Mouse (Mus musculus) c-Kit-positive CD71-positive TER-119-positive erythroid progenitor cells, embryonic 14.5 days (primary cell): ENCODE results near the gene Zranb3.
"Not testable (repeated sequence)": the region's sequence is repeated elsewhere in the genome, so short reads cannot be mapped to it uniquely, and the experiment has no call there.

Experiments used
- DNase-seq: peaks from one replicate; pipeline ENCODE4 v3.0.0-alpha.2; 2013; ENCODE audit warnings: low spot score

The Zranb3 gene

GRCm38 (mm10) chr1:128060655-128061344 is 42.0 kb downstream of the Zranb3 start:
- DNase-seq, result no peak

- no peak for DNase-seq
Observed at GRCm38 (mm10) chr1:128058625-128059024, 44.2 kb downstream of the Zranb3 start.

- DNase-seq, result no peak
Observed at GRCm38 (mm10) chr1:128057269-128057668, 45.6 kb downstream of the Zranb3 start.

GRCm38 (mm10) chr1:128046920-128047319 is 55.9 kb downstream of the Zranb3 start:
- DNase-seq, result no peak

GRCm38 (mm10) chr1:128046455-128046854 is 56.4 kb downstream of the Zranb3 start:
- no peak for DNase-seq

GRCm38 (mm10) chr1:128044181-128044580 is 58.7 kb downstream of the Zranb3 start:
- DNase-seq, result no peak

- DNase-seq, result no peak
Observed at GRCm38 (mm10) chr1:128036296-128036695, 66.6 kb downstream of the Zranb3 start.

GRCm38 (mm10) chr1:128032123-128032522 is 70.7 kb downstream of the Zranb3 start:
- no peak for DNase-seq

- no peak for DNase-seq
Observed at GRCm38 (mm10) chr1:128031524-128031923, 71.3 kb downstream of the Zranb3 start.

- no peak for DNase-seq
Observed at GRCm38 (mm10) chr1:128024363-128025114, 78.3 kb downstream of the Zranb3 start.

- no peak for DNase-seq
Observed at GRCm38 (mm10) chr1:128020001-128020770, 82.7 kb downstream of the Zranb3 start.

- no peak for DNase-seq
Observed at GRCm38 (mm10) chr1:128016035-128016492, 86.8 kb downstream of the Zranb3 start.

GRCm38 (mm10) chr1:128013698-128014386 is 89.0 kb downstream of the Zranb3 start:
- DNase-seq, result no peak

- DNase-seq, result no peak
Observed at GRCm38 (mm10) chr1:128009751-128010150, 93.1 kb downstream of the Zranb3 start.

GRCm38 (mm10) chr1:128006042-128006600 is 96.7 kb downstream of the Zranb3 start:
- not testable (repeated sequence) for DNase-seq

- DNase-seq, result no peak
Observed at GRCm38 (mm10) chr1:128004371-128004720, 98.5 kb downstream of the Zranb3 start.

GRCm38 (mm10) chr1:128003712-128004370 is 99.0 kb downstream of the Zranb3 start:
- DNase-seq, result no peak

GRCm38 (mm10) chr1:128002159-128002558 is 100.7 kb downstream of the Zranb3 start:
- DNase-seq, result no peak

- DNase-seq, result not testable (repeated sequence)
Observed at GRCm38 (mm10) chr1:128000931-128001330, 101.9 kb downstream of the Zranb3 start.

GRCm38 (mm10) chr1:127993892-127994291 is 109.0 kb downstream of the Zranb3 start:
- DNase-seq, result no peak
